Mouse (Mus musculus) thymus, postnatal 10 days (tissue): ENCODE measurements around the gene Samhd1.

ENCODE experiments used
- DNase-seq, 2 experiments: peaks; one replicate each; pipeline ENCODE4 v3.0.0; 2021; ENCODE audit warnings: low spot score in 2 of 2

Samhd1 gene

GRCm38 (mm10) chr2:157072316-157072990 is 62.6 kb downstream of the Samhd1 start:
- DNase-seq: no peak

GRCm38 (mm10) chr2:157071556-157071955 is 63.5 kb downstream of the Samhd1 start:
- DNase-seq: peak in 1 of 2 experiments; percentile 27

GRCm38 (mm10) chr2:157070365-157070764 is 64.7 kb downstream of the Samhd1 start:
- no peak for DNase-seq

- no peak for DNase-seq
Observed at GRCm38 (mm10) chr2:157069755-157070315, 65.2 kb downstream of the Samhd1 start.

- DNase-seq: no peak
Observed at GRCm38 (mm10) chr2:157069355-157069735, 65.7 kb downstream of the Samhd1 start.

- DNase-seq: no peak
Observed at GRCm38 (mm10) chr2:157068701-157069354, 66.2 kb downstream of the Samhd1 start.

- DNase-seq: no peak
Observed at GRCm38 (mm10) chr2:157066731-157067430, 68.2 kb downstream of the Samhd1 start.

- no peak for DNase-seq
Observed at GRCm38 (mm10) chr2:157065879-157066226, 69.2 kb downstream of the Samhd1 start.

GRCm38 (mm10) chr2:157064978-157065878 is 69.8 kb downstream of the Samhd1 start:
- DNase-seq: no peak

- DNase-seq: no peak
Observed at GRCm38 (mm10) chr2:157064136-157064535, 70.9 kb downstream of the Samhd1 start.

GRCm38 (mm10) chr2:157063241-157063700 is 71.8 kb downstream of the Samhd1 start:
- DNase-seq: no peak

GRCm38 (mm10) chr2:157060557-157061305 is 74.3 kb downstream of the Samhd1 start:
- DNase-seq: no peak

GRCm38 (mm10) chr2:157060037-157060436 is 75.0 kb downstream of the Samhd1 start:
- no peak for DNase-seq

GRCm38 (mm10) chr2:157059166-157059565 is 75.9 kb downstream of the Samhd1 start:
- no peak for DNase-seq

GRCm38 (mm10) chr2:157058342-157058998 is 76.6 kb downstream of the Samhd1 start:
- DNase-seq: peak; percentile 75 to 76

- no peak for DNase-seq
Observed at GRCm38 (mm10) chr2:157057758-157058157, 77.3 kb downstream of the Samhd1 start.

- no peak for DNase-seq
Observed at GRCm38 (mm10) chr2:157057186-157057585, 77.9 kb downstream of the Samhd1 start.

GRCm38 (mm10) chr2:157055721-157056120 is 79.3 kb downstream of the Samhd1 start:
- no peak for DNase-seq

- no peak for DNase-seq
Observed at GRCm38 (mm10) chr2:157054816-157055215, 80.2 kb downstream of the Samhd1 start.

- no peak for DNase-seq
Observed at GRCm38 (mm10) chr2:157054297-157054696, 80.8 kb downstream of the Samhd1 start.
